Mouse (Mus musculus) ES-Bruce4 (cell line): ENCODE measurements around the gene Optc. TPM values are rescaled to one million over a fixed set of nuclear protein-coding genes. Genes with fewer than 3 reads are reported as not detected.

Experiments used
- H3K27ac ChIP-seq: 2 replicates; pipeline ENCODE4 v1.5.1; 2012; ENCODE audit warnings: low read length, inconsistent platforms; ENCODE audit not compliant: insufficient read depth
- H3K27me3 ChIP-seq: 2 replicates; pipeline ENCODE4 v1.6.1; 2012; ENCODE audit warnings: mild to moderate bottlenecking, low read length, inconsistent platforms; ENCODE audit not compliant: control insufficient read depth, poor library complexity, insufficient read depth, severe bottlenecking
- H3K36me3 ChIP-seq: 2 replicates; pipeline ENCODE4 v1.6.1; 2012; ENCODE audit warnings: inconsistent platforms, mild to moderate bottlenecking, low read length, moderate library complexity; ENCODE audit not compliant: control insufficient read depth, poor library complexity, insufficient read depth, severe bottlenecking
- H3K4me1 ChIP-seq: one replicate; pipeline ENCODE4 v1.8.1; 2011; ENCODE audit warnings: low read length; ENCODE audit not compliant: control insufficient read depth, insufficient read depth
- H3K4me3 ChIP-seq: 2 replicates; pipeline ENCODE4 v1.5.1; 2011; ENCODE audit warnings: low read depth, mild to moderate bottlenecking, low read length
- H3K9ac ChIP-seq: 2 replicates; pipeline ENCODE4 v1.6.1; 2012; ENCODE audit warnings: low read depth, mild to moderate bottlenecking, inconsistent platforms; ENCODE audit not compliant: poor library complexity, severe bottlenecking
- H3K9me3 ChIP-seq: replicated peaks from 2 replicates; pipeline ENCODE4 v1.6.1; 2012; ENCODE audit warnings: mild to moderate bottlenecking, low read length, inconsistent platforms; ENCODE audit not compliant: control insufficient read depth, poor library complexity, insufficient read depth, severe bottlenecking
- CTCF ChIP-seq: IDR thresholded peaks from one replicate; pipeline ENCODE4 v1.8.1; 2011; ENCODE audit warnings: low read depth, low read length
- EP300 ChIP-seq: IDR thresholded peaks from 2 replicates; pipeline ENCODE4 v1.6.1; 2011; ENCODE audit warnings: low read depth, low read length; ENCODE audit not compliant: insufficient read depth
- POLR2A ChIP-seq: IDR thresholded peaks from one replicate; pipeline ENCODE4 v1.8.1; 2011; ENCODE audit warnings: low read length; ENCODE audit not compliant: insufficient read depth
- polyA plus RNA-seq: library from polyadenylated mRNA; stranded (reverse); fragments of >200 nt; gene quantifications from 2 replicates; pipeline ENCODE4 v1.2.4, GENCODE M21; 2011; ENCODE audit warnings: low read depth; ENCODE audit not compliant: missing spikeins, insufficient read depth, insufficient read length

Optc gene
- polyA plus RNA-seq, 1 experiment: not detected

DNA sequence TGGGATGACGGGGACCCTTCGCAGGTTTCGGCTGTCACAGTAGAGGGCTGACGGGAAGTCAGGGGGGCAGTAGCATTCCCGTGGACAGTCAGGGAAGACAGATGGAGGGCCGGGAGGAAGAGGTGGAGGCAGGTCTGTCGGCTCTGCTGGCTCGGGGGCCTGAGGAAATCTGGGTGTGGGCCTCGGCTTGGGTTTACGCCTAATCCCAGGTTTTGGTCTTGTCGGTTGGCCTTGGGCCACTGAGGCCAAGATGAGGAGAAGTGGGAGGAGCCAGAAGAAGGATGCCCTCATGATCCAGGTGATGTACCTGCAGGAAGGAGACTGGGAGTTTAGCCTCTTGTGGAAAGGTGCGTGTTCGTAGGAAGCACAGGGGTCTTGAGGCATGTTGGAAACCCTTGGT, 7.3 kb upstream of the Optc start:
- H3K4me1 ChIP-seq: no peaks in the 10 kb centered on the region
- TF ChIP-seq CTCF: no peak
- no peak for TF ChIP-seq EP300
- TF ChIP-seq POLR2A: no peak
- no peak overlapping the region for H3K4me3 ChIP-seq
- no peaks in the 10 kb centered on the region for H3K9me3 ChIP-seq
- no peak overlapping the region for H3K9ac ChIP-seq
- no peaks in the 10 kb centered on the region for H3K27me3 ChIP-seq
- H3K27ac ChIP-seq: no peak overlapping the region
- H3K36me3 ChIP-seq: no peaks in the 10 kb centered on the region

DNA sequence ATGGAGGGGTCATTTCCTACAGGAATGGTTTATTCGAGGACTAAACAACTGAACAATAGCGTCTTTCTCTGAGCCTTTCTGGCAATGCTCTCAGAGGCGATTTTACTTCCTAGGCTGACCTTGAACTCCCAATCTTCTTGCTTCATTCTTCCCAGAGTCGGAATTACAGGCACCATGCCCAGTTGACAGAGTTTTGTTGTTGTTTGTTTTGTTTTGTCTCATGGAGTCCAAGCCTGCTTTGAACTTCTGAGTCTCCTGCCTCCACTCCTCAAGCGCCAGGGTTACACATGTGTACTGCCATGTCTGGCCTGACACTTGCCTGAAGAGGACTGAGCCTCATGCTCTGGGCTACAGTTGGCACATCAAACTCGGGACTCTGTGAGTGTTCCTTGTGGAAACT, 5.2 kb upstream of the Optc start:
- TF ChIP-seq POLR2A (no peak), EP300 (no peak), CTCF (no peak)
- Histone ChIP-seq H3K9ac (no peak overlapping the region), H3K4me1 (no peaks in the 10 kb centered on the region), H3K9me3 (no peaks in the 10 kb centered on the region), H3K4me3 (no peak overlapping the region), H3K36me3 (no peaks in the 10 kb centered on the region), H3K27me3 (0 out of 2 replicates have a peak, but pooled peaks cover 2% of the 10 kb centered on the region), H3K27ac (no peak overlapping the region)

DNA sequence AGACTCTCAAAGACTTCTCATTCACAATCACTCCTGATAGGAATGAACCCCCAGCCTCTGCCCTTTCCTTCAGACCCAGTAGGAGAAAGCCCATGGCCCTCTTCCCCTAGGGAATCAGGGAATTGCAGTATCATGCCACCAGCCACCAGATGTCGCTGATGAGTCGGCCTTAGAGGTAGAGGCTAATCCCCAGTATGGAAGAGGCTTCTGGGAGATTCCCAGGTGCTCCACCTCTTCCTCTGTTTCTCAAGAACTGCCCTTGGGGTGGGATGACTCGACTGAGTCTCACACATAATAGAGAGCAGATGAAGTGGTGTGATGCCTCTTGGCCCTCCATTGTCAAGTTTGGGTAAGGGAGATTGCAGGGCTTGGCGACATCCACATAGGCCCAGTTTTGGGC, 3.7 kb upstream of the Optc start:
- Histone ChIP-seq H3K4me1 (no peaks in the 10 kb centered on the region), H3K27me3 (peaks cover 5% of the 10 kb centered on the region; the same call in 1 of the 2 replicates), H3K4me3 (no peak overlapping the region), H3K36me3 (no peaks in the 10 kb centered on the region), H3K9me3 (no peaks in the 10 kb centered on the region), H3K27ac (no peak overlapping the region), H3K9ac (no peak overlapping the region)
- no peak for TF ChIP-seq EP300
- TF ChIP-seq POLR2A: no peak
- peak; percentile 88 for TF ChIP-seq CTCF

DNA sequence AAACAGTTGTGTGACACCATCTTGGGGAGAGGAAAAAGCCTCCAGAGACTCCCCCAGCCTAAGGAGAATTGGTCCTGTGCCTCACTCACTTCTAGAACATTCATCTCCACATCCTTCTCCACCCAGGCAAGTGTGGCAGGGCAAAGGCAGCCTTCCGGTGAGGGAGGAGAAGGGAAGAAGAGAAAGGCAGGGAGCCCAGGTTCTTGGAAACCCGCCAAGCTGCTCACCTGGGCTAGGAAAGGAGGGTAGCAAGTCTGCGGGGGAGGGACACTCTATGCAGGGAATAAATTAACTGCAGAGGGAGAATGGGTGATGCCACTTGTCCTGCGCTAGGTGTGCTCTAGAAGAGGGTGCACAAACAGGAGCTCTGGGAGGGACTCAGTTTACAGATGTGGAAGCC, 3.2 kb upstream of the Optc start:
- no peak overlapping the region for H3K27ac ChIP-seq
- no peak overlapping the region for H3K4me3 ChIP-seq
- H3K9ac ChIP-seq: no peak overlapping the region
- H3K36me3 ChIP-seq: no peaks in the 10 kb centered on the region
- no peaks in the 10 kb centered on the region for H3K9me3 ChIP-seq
- TF ChIP-seq POLR2A (no peak), EP300 (no peak), CTCF (no peak)
- H3K4me1 ChIP-seq: no peaks in the 10 kb centered on the region
- H3K27me3 ChIP-seq: peaks cover 5% of the 10 kb centered on the region; the same call in 1 of the 2 replicates

DNA sequence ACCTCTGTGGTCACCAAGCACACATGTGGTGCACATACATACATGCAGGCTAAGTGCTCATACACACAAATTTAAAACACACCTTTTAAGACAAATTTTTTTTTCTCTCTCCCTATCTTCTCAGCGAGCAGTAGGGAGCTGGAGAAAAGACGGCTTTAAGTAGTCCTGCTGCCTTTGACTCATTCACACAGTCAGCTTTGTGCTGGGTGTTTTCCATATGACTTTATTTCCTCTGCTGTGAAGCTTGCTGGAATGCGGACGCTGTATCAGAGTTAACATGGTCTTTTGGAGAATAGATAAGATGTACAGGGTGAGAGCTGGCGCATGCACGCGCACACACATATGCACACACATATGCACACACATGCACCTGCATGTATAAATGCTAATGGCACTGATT, 2.3 kb upstream of the Optc start:
- H3K9ac ChIP-seq: no peak overlapping the region
- peaks cover 5% of the 10 kb centered on the region; the same call in 1 of the 2 replicates for H3K27me3 ChIP-seq
- no peaks in the 10 kb centered on the region for H3K36me3 ChIP-seq
- TF ChIP-seq CTCF (no peak), EP300 (no peak), POLR2A (no peak)
- H3K27ac ChIP-seq: no peak overlapping the region
- no peak overlapping the region for H3K4me3 ChIP-seq
- no peaks in the 10 kb centered on the region for H3K9me3 ChIP-seq
- no peaks in the 10 kb centered on the region for H3K4me1 ChIP-seq

DNA sequence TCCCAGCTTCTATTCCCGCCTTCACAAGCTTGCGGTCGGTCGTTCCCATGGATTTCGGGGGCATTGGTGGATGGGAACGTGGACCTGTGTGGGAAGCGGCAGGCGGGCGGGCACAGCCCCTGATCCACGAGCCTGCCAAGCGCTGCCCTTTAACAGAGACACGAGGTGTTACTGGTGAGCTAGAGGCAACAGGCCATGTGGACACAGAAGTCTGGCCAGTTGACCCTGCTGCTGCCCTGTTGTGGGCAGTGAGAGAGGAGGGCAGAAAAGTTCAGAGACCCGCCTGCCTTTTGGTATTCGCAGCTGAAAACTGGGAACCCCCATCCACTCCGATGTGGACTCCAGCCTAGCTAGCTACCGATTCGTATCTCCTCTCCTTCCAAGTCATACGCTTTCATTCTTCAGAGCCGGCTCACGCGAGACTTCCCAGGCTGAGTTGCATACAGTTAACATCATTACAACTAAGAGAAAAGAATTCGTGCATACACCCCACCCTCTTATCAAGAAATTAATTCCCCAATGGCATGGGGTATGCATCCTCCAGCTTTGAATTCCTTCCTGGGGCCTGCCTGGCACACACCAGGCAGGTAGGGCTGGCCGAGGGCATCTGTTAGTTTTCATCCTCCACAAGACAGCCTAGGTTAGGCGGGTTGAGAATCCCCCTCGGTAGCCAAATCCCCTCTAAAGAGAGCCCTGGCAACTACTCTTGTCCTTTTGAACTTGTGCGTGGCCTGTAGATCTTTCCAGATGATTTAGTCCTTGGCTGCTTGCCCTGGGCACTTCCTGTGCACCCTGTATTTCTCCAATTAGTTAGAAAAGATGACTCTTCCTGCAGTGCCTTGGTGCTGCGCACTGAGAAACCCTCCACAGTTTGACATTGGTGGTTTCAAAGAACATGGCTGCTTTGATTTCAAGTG, 1.1 kb upstream of the Optc start:
- no peaks in the 10 kb centered on the region for H3K9me3 ChIP-seq
- peak overlapping the region; percentile 39 for H3K4me3 ChIP-seq
- peaks cover 5% of the 10 kb centered on the region; the same call in 1 of the 2 replicates for H3K27me3 ChIP-seq
- no peaks in the 10 kb centered on the region for H3K4me1 ChIP-seq
- H3K27ac ChIP-seq: no peak overlapping the region
- no peaks in the 10 kb centered on the region for H3K36me3 ChIP-seq
- TF ChIP-seq CTCF (no peak), POLR2A (no peak), EP300 (no peak)
- peak overlapping the region; percentile 27 for H3K9ac ChIP-seq
